Mouse (Mus musculus) cerebellum, adult 8-10 months (tissue): ENCODE measurements around the gene Gm14226.
"Not testable (repeated sequence)": the region's sequence is repeated elsewhere in the genome, so short reads cannot be mapped to it uniquely, and the experiment has no call there.

Experiments
- DNase-seq: peaks from one replicate; pipeline ENCODE4 v3.0.0; 2022

Gene Gm14226

GRCm38 (mm10) chr2:155050108-155050503 is 32.0 kb downstream of the Gm14226 start:
- DNase-seq = no peak

DNA sequence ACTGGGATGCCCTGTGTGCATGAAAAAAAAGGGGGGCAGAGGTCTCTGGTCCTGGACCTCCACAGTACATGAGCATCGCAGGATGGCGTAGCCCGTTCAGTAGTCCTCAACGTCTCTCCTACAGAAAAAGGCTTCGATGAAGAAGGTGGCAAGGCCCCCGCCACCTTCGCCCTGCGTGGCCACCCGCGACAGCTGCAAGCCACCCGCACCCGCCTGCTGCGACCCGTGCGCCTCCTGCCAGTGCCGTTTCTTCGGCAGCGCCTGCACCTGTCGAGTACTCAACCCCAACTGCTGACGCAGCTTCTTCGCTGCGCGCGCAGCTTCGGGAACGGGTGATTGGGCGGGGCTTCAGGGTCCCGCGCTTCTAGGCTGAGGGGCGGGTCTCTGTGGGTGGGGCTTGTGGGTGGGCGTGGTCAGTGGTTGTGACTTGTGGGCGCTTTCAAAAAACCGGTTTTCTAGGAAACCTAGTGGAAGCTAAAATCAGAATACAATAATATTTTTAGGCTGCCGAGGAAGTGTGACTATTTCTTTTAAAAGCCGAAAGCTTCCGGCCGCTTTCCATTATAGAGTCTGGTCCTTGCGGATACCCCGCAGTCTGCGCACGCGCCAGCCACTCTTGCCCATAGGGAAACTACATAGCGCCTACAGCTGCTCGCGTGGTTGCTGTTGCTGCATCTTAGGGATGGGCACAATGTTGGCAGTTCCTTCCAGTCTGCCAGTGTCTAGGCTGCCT is 32.6 kb downstream of the Gm14226 start:
- peak; percentile 96 for DNase-seq

DNA sequence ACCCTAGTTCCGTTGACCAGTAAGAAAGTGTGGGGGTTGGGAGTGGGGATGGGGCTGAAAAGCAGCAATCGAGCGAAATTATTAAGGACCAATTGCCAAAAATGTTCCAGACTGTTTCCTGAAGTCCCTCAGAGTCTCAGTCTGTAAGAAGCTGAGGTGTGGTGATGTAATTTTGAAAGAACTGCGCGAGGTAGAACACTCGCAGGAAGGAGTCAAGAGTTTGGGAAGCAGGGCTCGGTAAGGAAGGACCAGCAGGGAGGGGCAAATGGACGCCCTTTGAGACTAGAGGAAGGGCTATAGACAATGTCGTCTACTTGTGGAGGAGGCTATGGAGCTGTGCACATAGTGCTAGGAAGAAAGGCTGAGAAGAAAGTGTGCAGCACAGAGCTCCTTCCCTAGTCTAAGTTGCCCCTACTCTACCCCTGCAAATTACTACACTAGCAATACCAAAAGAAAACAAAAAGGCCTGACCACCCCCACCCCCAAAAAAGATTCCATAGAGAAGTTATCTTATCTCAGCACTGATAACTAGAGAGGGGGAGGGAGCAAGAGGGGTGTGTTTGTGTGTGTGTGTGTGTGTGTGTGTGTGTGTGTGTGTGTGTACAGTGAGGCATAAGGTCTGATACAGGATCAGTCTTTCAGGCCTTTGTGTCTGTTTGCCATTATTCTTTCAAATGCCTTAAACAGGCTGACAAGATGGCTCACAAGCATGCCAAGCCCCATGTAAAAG is 33.7 kb downstream of the Gm14226 start:
- DNase-seq = no peak

DNA sequence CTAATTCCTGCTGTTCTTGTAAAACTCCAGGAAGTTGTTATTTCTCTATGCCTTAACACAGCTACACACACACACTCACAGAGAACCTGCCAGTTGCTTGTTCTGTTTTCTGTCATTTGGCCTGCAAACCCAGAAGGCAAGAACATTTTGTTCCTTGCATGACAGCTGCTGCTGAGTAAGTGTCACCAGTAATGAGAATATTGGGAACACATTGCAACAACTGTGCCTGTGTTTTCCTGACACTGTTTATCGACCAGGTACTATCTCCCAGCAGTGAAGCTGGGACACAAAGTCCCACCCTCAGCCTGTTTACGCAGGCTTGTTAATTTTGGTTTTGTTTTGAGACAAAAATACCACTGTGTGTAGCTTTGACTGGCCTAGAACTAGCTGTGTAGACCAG is 34.6 kb downstream of the Gm14226 start:
- DNase-seq = no peak

- DNase-seq = not testable (repeated sequence)
Measured at GRCm38 (mm10) chr2:155053512-155053911, 35.4 kb downstream of the Gm14226 start.

GRCm38 (mm10) chr2:155054672-155055071 is 36.6 kb downstream of the Gm14226 start:
- DNase-seq = no peak

DNA sequence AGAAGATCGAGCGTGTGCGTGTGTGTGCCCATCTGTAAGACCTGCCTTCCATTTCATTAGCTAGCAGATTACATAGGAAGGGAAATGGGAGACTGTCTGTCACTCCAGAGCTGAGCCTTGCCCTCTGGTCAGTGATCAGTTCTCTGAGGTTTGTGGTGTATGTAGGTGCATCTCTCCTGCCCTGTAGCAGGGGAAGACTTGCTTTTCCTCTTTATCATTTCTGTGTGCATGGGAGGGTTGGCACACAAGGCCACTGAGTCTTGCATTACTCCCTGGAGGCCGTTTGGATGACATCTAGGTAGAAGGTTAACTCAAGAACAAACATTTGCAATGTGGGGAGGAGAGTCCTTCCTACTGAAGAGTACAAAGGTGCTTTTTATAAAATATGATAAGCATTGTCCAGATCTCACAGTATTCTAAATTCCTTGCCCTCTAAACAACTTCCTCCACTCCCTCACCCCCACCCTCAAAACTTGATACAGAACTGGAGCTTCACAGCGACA is 38.1 kb downstream of the Gm14226 start:
- DNase-seq = no peak

- no peak for DNase-seq
Measured at GRCm38 (mm10) chr2:155057361-155057760, 39.3 kb downstream of the Gm14226 start.

GRCm38 (mm10) chr2:155071027-155071426 is 53.0 kb downstream of the Gm14226 start:
- no peak for DNase-seq

DNA sequence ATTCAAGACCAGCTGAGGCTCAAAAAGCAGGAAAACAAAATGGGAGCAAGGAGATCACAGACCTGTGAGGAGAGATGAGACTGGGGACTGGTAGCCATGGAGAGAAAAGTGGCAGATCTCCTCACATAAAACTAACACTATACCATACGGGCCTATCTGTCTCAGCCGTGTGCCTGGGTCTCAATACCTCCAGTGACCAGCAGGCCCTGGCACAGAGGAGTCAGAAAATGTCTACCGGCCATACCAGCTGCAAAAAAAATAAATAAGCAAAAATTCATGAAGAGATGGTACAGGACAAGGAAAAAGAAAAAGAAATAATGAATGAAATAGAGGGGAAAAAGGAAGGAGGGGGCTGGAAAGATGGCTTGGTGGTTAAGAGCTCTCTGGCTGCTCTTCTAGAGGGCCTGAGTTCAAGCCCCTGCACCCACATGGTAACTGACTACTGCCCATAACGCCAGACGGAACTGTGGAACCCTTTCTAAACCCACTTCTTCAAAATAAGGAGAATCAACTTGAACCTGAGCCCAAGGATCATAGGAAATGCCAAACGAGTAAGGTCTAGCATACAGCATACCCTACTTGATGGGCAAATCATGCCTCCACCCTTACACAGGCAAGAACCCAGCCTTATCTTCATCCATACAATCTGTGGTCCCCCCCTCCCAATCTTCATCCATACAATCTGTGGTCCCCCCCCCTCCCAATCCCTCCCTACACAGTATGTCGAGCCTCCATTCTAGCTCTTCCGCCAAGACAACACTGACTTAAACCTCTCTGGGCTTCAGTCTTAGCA is 54.5 kb downstream of the Gm14226 start:
- no peak for DNase-seq

GRCm38 (mm10) chr2:155073347-155073746 is 55.3 kb downstream of the Gm14226 start:
- DNase-seq = no peak

DNA sequence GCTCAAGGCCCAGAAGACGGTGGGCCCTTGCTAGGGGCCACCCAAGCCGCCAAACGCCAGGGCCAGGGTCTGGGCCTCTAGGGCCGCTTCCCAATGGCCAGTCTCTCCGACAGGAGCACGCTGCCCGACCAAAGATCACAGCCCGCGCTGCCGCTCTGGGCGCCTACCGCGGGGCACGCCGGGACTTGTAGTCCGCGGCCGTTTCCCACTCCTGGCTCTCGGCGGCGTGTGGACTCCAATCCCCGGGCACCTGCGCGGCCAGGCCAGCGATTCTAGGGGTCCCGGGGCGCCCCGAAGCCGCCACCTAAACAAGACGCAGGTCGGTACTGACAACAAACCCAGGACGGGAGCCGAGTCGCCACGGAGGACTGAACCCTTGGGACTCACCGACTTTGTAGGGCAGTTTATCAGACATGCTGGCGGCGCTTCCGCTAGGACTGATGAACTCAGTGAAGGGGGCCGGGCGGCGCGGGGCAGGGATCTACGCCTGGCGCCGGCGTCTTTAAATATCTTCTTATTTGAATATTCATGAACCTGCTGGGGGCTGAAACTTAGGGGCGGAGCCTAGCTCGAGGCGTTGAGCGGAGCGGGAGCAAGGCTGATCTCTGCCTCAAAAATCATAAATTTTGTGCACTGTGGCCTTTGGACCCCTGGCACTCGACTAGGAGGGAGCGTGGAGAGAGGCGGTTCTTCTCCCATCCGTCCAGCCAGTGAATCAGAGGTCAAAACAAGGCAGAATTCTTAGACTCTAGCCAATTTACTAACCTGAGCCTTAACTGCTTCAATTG is 56.1 kb downstream of the Gm14226 start, which contains the start of gene Ahcy:
Gene Ahcy, minus strand, starts transcription at position 520 of the 788 bp plus-strand sequence.
- peak; percentile 90 for DNase-seq

DNA sequence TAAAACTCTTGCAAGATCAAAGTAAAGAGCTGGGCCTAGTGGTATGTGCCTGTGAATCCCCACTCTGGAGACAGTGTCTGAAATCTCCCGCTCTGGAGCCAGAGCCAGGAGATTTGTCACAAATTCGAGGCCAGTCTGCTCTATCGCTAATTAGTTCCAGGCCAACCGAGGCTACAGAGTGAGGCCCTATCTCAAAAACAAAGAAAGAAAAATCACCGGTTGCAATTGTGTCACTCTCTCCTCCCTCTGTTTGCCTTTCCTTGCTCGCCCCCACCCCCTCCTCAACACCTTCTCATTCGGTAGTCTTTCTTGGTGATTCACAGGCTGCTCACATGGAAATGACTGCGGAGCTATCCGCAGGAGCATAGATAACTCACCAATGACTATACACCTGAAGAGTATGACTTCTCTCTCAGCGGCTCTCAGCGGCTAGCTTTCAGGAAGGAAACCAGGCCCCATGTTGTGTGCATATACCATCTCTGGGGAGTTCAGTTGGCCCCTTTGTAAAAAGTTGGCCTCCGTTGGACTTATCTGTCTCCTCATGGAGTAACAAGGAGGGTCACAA is 56.8 kb downstream of the Gm14226 start:
- DNase-seq = peak; percentile 16

DNA sequence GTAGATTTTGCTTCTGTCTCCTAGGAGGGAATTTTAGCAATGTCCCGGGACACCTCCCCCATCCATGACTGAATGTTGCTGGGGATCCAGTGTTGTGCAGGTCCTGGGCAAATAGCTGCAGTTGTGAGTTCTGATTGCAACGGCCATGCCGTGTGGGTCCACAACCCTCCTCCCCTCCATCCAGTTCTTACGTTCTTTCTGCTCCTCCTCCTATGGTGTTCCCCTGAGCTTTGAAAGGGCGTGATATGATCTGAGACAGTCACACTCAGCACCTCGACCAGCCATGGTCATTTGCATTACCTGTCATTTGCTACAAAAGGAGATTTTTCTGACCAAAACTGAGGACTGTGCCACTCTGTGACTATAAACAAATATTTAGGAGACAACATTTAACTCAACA is 57.6 kb downstream of the Gm14226 start:
- DNase-seq = no peak
